Mouse (Mus musculus) lung, embryonic 15.5 days (tissue): ENCODE measurements around the gene Reck. TPM values are rescaled to one million over a fixed set of nuclear protein-coding genes. Genes with fewer than 3 reads are reported as not detected.

ENCODE experiments used
- ATAC-seq: fragments of 200-750 bp; cut with Nextera tagmentation; 2 replicates; pipeline ENCODE4 v1.8.0; 2017; ENCODE audit warnings: moderate number of reproducible peaks, borderline replicate concordance; ENCODE audit not compliant: low FRiP score, low TSS enrichment; ENCODE audit errors: extremely low read depth
- H3K27ac ChIP-seq: fragments of 300-500 bp; sonication (generic); 2 replicates; pipeline ENCODE4 v1.5.1; 2015; ENCODE audit warnings: moderate library complexity, mild to moderate bottlenecking, inconsistent platforms
- H3K27me3 ChIP-seq: fragments of 300-500 bp; sonication (generic); 2 replicates; pipeline ENCODE4 v1.6.1; 2015; ENCODE audit warnings: inconsistent platforms
- H3K36me3 ChIP-seq: fragments of 300-500 bp; sonication (generic); 2 replicates; pipeline ENCODE4 v1.6.1; 2015; ENCODE audit warnings: inconsistent platforms
- H3K4me1 ChIP-seq: fragments of 300-500 bp; sonication (generic); 2 replicates; pipeline ENCODE4 v1.6.1; 2015; ENCODE audit warnings: inconsistent platforms
- H3K4me2 ChIP-seq: fragments of 300-500 bp; sonication (generic); 2 replicates; pipeline ENCODE4 v1.6.1; 2015; ENCODE audit warnings: inconsistent platforms, mild to moderate bottlenecking, moderate library complexity
- H3K4me3 ChIP-seq: fragments of 300-500 bp; sonication (generic); 2 replicates; pipeline ENCODE4 v1.5.1; 2015; ENCODE audit warnings: mild to moderate bottlenecking, inconsistent platforms
- H3K9ac ChIP-seq: fragments of 300-500 bp; sonication (generic); 2 replicates; pipeline ENCODE4 v1.6.1; 2015; ENCODE audit warnings: inconsistent platforms
- H3K9me3 ChIP-seq: fragments of 300-500 bp; sonication (generic); 2 replicates; pipeline ENCODE4 v1.6.1; 2016; ENCODE audit warnings: inconsistent platforms
- WGBS: fragments of 180-500 bp; shearing (Covaris S2); methylation state at CpG from one replicate; pipeline ENCODE4 v1.1.7; 2015; 5-methylcytosine and 5-hydroxymethylcytosine counted together
- polyA plus RNA-seq: library from polyadenylated mRNA; unstranded; fragments of >200 nt; fragmentation: Nextera tagmentation; extraction: Ambion mirVana; gene quantifications from 2 replicates; pipeline ENCODE4 v1.2.1, GENCODE M21; 2015

Gene Reck
- polyA plus RNA-seq, 1 experiment from 2014 or later, result 23.2 TPM

DNA sequence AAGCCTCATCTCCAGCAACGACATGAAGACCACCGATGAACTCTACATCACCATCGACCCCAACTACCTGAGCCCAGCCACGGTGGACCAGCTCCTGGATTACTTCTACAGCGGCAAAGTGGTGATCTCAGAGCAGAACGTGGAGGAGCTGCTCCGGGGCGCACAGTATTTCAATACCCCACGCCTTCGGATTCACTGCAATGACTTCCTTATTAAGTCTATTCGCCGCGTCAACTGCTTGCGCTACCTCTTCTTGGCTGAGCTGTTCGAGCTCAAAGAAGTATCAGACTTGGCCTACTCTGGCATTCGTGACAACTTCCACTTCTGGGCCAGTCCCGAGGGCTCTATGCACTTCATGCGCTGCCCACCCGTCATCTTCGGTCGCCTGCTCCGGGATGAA, 108.4 kb downstream of the Reck start:
- peaks cover 17% of the 10 kb centered on the region for H3K4me1 ChIP-seq
- 88% methylated on average over 22 of the region's 22 CpGs for WGBS
- H3K4me3 ChIP-seq, result no peak overlapping the region
- H3K4me2 ChIP-seq, result no peak overlapping the region
- H3K27ac ChIP-seq, result no peak overlapping the region
- no peaks in the 10 kb centered on the region for H3K36me3 ChIP-seq
- ATAC-seq, result no peak
- H3K27me3 ChIP-seq, result no peaks in the 10 kb centered on the region
- H3K9me3 ChIP-seq, result no peaks in the 10 kb centered on the region
- no peak overlapping the region for H3K9ac ChIP-seq

DNA sequence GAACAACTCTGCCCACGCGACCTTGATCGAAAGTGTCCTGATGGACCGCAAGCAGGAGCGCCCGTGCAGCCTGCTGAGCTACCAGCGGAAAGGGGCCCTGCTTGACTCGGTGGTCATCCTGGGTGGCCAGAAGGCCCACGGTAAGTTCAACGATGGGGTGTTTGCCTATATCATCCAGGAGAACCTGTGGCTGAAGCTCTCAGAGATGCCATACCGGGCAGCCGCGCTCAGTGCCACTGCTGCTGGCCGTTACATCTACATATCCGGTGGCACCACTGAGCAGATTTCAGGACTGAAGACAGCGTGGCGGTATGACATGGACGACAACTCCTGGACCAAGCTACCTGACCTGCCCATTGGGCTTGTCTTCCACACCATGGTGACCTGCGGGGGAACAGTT, 109.0 kb downstream of the Reck start:
- Histone ChIP-seq H3K27me3 (no peaks in the 10 kb centered on the region), H3K4me1 (peaks cover 11% of the 10 kb centered on the region), H3K9me3 (no peaks in the 10 kb centered on the region), H3K4me3 (no peak overlapping the region), H3K4me2 (no peak overlapping the region), H3K36me3 (no peaks in the 10 kb centered on the region), H3K27ac (no peak overlapping the region), H3K9ac (no peak overlapping the region)
- 89% methylated on average over 19 of the region's 19 CpGs for WGBS
- ATAC-seq, result no peak

DNA sequence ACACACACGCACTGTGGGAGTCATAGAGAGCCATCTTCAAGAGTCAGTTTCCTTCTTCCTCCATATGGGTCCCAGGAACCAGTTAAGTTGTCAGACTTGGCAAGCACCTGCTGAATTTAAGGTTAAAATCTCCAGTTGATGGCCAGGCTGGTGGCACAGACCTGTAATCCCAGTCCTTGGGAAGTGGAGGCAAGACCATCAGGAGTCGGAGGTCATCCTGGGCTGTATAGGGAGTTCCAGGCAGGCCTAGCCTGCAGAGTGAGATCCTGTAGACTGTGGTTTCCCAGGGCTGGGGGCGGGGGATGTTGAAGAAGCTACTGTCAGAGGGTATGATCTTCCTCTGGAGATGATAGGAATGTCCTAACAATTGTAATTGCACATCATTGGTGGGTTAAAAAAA, 113.6 kb downstream of the Reck start:
- Histone ChIP-seq H3K27ac (no peak overlapping the region), H3K27me3 (no peaks in the 10 kb centered on the region), H3K9ac (no peak overlapping the region), H3K9me3 (no peaks in the 10 kb centered on the region), H3K36me3 (no peaks in the 10 kb centered on the region), H3K4me3 (no peak overlapping the region), H3K4me1 (no peaks in the 10 kb centered on the region), H3K4me2 (no peak overlapping the region)
- no peak for ATAC-seq
- WGBS, result 74% methylated on average over 3 of the region's 3 CpGs

DNA sequence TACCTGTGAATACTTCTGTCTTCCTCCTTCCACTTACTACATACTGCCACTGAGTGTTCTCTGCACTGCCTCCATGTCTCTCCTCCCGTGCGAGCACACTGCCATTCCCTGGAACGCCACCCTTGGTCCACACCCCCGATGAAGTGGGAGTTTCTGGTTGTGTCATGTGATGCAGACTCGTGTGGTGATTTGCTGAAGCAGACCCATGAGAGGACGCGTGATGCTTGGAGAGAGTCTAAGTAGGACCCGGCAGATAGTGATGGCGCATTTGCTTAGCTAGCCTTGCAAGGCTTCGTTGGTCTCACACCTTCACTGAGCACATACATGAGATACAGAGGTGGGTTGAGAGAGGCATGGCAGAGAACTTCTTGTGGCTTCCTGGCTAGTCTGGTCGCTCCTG, 117.7 kb downstream of the Reck start:
- Histone ChIP-seq H3K27ac (no peak overlapping the region), H3K36me3 (no peaks in the 10 kb centered on the region), H3K9ac (no peak overlapping the region), H3K4me1 (no peaks in the 10 kb centered on the region), H3K27me3 (no peaks in the 10 kb centered on the region), H3K9me3 (no peaks in the 10 kb centered on the region), H3K4me2 (no peak overlapping the region), H3K4me3 (no peak overlapping the region)
- ATAC-seq, result no peak
- 91% methylated on average over 11 of the region's 11 CpGs for WGBS

DNA sequence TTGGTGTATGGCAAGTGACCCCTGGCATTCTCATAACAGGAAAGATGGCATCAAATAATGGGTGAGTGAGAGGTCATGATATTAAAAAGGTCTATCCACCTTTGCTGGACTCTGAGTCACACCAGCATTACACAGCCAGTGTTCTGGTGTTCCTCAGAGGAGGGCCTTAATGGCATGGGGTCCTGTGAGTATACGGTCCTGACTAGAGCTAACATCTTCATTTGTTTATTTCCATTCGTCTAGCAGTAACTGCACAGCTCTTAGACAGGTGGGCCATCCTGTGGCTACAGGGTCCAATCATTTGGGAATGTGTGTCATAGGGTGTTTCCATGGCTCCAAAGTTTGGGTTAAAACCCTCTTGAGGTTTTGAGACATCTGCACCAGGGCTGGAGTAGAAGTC, 119.0 kb downstream of the Reck start:
- no peaks in the 10 kb centered on the region for H3K27me3 ChIP-seq
- H3K9me3 ChIP-seq, result no peaks in the 10 kb centered on the region
- H3K9ac ChIP-seq, result no peak overlapping the region
- H3K4me2 ChIP-seq, result no peak overlapping the region
- 42% methylated on average over 2 of the region's 2 CpGs for WGBS
- ATAC-seq, result no peak
- no peak overlapping the region for H3K27ac ChIP-seq
- H3K36me3 ChIP-seq, result no peaks in the 10 kb centered on the region
- no peaks in the 10 kb centered on the region for H3K4me1 ChIP-seq
- H3K4me3 ChIP-seq, result no peak overlapping the region

Other genes starting within 250 kb of the Reck start
- gene Npr2, start 243.6 kb upstream of the Reck start, polyA plus RNA-seq, result 9.6 and 10.6 TPM in 2 replicates
- 3.9 TPM in 2 replicates for gene Spag8, start 221.9 kb upstream of the Reck start, polyA plus RNA-seq
- gene Hint2, start 219.1 kb upstream of the Reck start, polyA plus RNA-seq, result 110 and 114 TPM in 2 replicates
- gene Tmem8b, start 206.6 kb upstream of the Reck start, polyA plus RNA-seq, result 4.2 and 4.9 TPM in 2 replicates
- gene Fam221b, start 206.4 kb upstream of the Reck start, polyA plus RNA-seq, result 2.1 and 2.3 TPM in 2 replicates
- not detected in 2 replicates for gene Olfr70, start 174.7 kb upstream of the Reck start, polyA plus RNA-seq
- gene Olfr71, start 165.3 kb upstream of the Reck start, polyA plus RNA-seq, result not detected in 2 replicates
- 1.1 and 1.3 TPM in 2 replicates for gene Hrct1, start 148.3 kb upstream of the Reck start, polyA plus RNA-seq
- 0.48 and 0.62 TPM in 2 replicates for gene Spaar, start 145.5 kb upstream of the Reck start, polyA plus RNA-seq
- not detected in 2 replicates for gene Olfr159, start 104.5 kb upstream of the Reck start, polyA plus RNA-seq
- gene Olfr156, start 51.6 kb upstream of the Reck start, polyA plus RNA-seq, result not detected in 2 replicates
- gene Olfr157, start 35.3 kb upstream of the Reck start, polyA plus RNA-seq, result not detected in 2 replicates
- not detected in 2 replicates for gene Olfr155, start 24.0 kb upstream of the Reck start, polyA plus RNA-seq
- gene Glipr2, start 81.9 kb downstream of the Reck start, polyA plus RNA-seq, result 66.8 and 67.9 TPM in 2 replicates
- gene Ccin, start 108.0 kb downstream of the Reck start, polyA plus RNA-seq, result not detected in 2 replicates
- gene Clta, start 128.9 kb downstream of the Reck start, polyA plus RNA-seq, result 223 TPM in 2 replicates
- 40.0 and 43.1 TPM in 2 replicates for gene Gne, start 208.6 kb downstream of the Reck start, polyA plus RNA-seq